Mouse (Mus musculus): Measurements from ENCODE around the gene Ackr2.

Gene Ackr2

DNA sequence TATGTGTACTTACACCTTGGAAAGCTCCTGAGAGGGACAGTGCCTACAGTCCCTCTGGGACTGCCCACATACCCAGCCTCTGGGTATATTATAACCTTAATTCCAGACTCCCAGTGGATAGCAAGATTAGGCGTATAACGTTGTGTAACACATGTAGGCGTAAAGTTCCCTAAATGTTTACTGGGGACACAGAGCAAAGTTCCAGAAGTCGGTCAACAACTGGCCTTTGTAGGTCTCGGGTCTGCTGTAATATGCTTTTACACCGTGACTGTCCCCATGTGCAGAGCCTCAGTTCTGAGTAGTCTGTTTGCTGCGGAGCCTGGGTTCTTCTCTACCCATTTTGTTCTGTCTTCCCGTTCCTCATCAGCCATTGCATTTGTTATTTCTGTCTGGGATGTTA is 25.3 kb downstream of the Ackr2 start:
- DNase-seq: no peak

DNA sequence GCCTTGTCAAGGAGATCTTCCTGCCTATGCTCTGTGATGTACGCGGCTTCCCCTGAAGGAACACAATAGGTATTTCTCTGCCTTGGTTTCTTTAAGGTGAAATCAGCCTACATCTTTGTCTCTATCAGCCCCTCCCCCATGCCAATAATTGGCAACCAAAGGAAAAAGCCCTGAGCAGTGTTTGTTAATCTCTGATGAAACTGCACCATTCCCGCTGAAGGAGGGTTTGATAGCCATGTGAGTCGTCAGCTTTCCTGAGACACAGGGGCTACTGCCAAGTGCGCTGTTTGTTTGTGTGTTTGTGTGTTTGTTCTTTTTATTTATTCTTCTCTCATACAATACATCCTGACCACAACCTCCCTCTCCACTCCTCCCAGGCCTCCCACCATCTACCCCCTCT is 25.8 kb downstream of the Ackr2 start:
- no peak for DNase-seq

DNA sequence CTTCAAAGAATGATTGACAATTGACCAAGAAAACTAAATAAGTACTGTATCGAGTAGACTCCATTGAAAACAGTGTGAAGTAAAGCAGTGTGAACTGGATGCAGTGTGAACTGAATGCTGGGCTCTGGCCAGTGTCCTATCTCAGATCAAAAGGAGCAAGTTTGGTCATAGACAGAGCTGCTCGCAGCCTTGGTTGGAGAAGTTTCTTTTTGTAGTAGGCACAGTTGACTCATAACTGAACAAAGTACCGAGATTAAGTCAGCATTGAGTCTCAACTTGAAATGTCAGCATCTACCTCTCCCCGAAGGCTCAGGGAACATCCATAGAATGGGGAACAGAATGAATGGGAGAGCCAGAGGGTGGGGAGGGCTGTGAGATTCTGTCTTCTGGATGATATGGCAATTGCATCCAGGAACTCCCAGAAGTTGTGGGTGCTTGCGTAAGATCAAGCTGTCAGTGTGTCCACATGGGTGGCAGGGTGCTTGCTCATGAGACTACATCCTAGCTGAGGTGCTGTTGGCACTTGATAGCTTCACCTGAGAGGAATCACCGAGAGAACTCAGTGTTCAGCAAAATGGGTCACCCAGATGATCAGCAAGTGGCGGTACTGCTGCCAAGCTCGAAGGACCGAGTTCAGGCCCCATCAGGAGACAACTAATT is 26.9 kb downstream of the Ackr2 start:
- DNase-seq: no peak

DNA sequence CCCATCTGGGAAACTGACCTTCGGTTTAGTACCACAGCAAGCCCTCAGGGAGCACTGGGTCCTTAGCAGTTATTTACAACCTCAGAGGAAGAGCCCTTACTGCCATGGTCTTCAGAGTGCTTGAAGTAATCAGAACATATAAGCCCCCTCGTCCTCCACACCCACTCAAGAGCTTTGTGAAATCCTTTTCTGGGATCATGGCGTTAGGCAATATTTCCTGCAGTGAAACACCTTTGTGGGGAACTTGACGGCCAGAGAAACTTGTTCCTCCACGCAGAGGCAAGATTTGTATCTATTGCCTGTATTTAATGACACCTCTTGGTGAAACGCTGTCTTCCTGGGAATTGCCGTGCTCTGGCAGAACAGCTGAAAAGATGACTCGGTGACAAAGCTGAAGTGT is 27.8 kb downstream of the Ackr2 start:
- DNase-seq: no peak

DNA sequence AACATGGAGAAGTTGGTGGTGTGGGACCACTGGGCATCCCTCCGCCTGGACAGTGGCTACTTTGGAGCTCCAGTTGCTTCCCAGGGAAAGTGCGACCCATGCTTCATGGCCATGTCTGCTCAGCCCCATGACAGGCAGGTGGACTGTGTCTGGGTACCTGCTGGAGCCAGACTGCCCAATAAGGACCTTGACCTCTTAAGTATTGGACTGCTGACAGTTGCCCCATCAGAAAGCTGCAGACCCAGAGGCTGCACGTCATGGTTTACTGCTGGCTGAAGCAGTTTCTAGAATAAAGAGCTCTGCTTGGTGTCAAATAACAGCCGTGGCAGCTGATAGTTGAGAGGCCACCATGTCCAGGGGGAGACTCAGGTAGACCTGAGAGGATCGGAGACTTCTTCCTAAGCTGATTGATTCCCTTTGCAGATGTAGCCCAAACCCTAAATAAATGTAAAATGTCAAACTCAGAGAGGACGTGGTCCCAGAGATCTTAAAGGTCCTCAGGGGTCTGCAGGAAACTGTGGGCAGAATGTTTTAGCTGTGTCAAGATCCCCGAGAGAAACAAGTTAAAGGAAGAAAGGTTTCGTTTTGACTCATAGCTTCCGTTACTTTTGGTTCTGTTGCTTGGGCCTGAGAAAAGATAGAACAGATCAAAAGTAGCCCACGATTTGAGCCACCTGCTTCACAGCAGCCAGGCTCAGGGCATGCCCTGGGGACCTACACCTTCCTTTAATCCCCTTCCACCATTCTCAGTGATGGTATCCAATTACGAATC is 28.7 kb downstream of the Ackr2 start:
- DNase-seq: no peak

DNA sequence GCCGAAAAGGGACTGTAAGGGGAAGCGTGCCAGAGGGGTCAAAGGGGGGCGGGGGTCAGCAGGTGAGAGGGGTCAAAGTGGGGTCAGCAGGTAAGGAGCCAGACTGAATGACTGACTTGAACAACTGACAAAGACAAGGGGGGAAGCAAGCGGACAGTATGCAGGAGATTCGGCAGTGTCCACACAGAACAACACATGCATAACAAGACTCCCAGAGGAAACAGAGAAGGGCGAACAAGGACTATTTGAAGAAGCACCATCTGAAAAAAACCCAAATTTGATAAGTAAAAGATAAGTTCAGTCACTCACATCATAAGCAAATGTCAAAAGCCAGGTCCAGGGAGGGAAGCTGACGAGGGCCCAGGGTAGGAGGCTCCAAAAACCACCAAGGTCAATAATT is 29.6 kb downstream of the Ackr2 start:
- DNase-seq: no peak

DNA sequence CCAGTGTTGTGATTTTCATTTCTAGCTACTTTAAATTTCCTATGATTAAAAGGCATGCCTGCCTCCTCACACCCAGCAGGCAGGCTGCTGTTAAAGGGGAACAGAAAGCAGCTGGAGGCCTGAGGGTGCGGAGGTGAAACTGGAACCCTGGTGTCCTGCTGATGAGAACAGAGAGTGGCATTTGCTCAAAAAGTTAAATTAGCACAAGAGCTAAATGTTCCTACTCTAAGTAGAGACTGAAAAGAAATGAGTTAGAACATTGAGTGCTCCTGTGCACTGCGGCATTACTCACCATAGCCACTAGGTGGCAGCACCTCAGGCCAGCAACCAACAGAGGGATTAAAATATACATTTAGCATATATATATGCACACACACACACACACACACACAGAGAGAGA is 30.3 kb downstream of the Ackr2 start:
- DNase-seq: peak; percentile 68

DNA sequence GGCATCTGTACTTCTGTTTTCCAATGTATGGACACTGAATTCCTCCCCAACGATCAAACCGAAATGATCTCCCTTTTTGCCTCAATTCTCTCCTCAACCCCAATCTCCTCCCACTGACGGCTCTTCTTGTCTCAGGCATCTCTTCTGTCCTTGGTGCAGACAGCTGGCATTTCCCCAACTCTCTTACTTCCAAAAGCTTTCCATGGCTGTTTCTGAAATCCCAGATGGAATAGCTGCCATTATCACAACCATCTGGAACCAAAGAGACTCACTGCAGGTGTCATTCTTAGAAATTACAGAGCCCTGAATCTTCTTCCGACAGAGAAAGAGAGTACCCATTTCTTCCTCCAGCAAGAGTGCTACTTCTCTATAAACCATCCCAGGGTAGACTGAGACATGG is 36.7 kb downstream of the Ackr2 start:
- no peak for DNase-seq

DNA sequence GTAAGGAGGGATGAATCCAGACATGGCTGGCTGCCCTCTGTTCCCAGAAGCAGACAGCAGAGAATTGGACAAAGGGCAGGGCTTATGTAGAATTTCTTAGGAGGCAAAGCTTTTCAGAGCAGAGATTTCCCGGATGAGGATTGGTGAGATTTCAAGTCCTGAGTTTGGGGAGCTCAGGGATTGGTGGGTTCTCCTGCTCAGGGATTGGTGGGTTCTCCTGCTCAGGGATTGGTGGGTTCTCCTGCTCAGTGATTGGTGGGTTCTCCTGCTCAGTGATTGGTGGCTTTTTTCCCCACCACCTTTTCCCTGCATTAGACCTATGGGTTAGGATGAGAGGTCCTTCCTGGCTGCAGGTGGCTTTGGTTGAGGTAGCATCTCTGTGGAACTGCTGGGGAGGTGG is 38.8 kb downstream of the Ackr2 start:
- peak in 1 of 2 experiments; percentile 22 for DNase-seq

DNA sequence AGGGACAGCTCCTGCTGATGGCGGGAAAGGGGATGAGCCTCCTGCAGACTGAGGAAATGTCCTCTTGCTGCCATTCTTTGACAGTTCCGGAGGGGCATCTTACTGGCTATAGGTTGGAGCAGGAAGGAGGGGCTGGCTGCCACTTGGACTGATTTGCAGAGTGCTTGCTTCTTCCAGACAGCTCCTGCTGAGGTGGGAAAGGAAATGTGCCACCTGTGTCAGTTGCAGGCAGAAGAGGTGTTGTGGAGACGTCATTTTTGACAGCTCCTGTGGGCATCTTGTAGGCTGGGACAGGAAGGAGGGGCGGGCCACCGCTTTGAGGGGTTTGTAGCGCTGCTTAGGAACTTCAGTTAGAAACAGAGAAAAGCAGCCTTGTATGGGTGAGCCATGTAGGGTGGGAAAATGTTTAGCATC is 39.3 kb downstream of the Ackr2 start:
- DNase-seq: peak in 1 of 2 experiments; percentile 28

DNA sequence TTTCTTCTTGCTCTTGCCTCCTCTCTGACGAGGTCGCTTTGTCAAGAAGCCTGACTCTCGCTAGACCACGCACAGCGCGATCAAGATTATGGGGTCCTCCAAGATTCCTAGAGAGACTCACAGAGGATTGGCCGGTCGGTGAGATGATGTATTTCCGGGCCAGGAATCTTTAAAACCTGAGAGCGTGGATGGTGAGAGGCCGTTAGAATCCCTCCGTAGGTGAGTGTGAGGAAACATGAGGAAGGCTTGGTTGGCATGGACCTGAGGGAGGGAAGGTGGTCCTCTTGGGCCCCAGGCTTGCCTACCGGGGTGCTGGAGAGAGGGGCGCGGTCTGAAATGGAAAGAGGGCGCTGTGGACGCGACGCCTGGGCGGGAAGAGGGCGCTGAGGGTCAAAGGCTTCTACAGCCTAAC is 39.8 kb downstream of the Ackr2 start:
- peak in 1 of 2 experiments; percentile 24 for DNase-seq

DNA sequence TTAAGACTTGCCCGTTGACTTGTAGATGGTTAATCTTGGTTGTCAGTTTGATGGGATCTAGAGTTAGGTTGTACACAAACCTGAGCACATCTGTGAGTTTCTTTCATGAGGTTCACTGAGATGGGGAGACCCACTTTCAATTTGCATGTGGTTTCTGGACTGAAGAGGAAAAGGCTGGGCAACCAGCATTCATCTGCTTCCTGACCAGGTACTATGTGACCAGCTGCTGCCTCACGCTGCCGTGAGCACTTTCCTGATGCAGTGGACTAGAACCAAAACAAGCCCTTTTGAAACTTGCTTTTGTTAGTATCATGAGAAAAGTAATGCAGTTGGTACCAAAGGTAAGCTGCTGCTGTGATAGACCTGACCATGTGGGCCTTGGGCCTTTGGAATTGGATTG is 44.9 kb downstream of the Ackr2 start:
- DNase-seq: no peak

DNA sequence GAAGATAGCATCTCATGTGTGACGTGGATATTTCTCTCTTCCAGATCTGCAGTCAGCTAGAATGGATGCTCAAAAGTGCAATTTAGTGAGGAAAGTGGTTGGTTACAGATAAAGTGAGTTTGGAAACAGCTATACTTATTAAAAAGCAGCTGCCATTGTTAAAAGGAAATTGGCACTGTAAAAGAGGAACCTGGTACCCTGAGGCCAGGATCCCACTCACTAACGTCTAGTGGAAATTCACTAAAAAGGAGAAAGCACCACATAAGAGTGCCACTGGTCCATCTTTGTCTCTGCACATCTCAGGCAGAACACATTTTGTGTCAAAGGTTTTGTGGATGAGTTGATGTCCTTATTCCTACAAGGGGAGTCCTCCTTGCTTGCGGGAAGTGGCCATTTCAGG is 45.5 kb downstream of the Ackr2 start:
- DNase-seq: no peak

DNA sequence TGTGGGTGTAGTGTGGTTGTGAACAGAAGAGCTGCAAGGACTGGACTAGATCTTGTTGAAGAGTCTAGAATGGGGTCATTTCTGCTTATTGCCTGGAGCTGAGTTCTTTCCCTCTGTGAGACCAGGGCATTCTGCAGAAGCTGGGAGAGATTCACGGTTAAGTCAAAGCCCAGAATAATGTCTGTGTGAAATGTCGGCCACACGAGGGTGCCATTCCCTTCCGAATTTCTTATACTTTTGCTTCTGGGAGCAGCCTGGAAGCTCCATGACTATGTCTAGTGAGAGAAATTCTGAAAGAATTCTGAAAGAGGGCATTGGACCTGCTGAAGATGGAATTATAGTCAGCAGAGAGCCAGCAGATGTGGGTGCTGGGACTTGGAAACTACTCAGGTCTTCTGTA is 49.6 kb downstream of the Ackr2 start:
- DNase-seq: peak; percentile 85 to 89

DNA sequence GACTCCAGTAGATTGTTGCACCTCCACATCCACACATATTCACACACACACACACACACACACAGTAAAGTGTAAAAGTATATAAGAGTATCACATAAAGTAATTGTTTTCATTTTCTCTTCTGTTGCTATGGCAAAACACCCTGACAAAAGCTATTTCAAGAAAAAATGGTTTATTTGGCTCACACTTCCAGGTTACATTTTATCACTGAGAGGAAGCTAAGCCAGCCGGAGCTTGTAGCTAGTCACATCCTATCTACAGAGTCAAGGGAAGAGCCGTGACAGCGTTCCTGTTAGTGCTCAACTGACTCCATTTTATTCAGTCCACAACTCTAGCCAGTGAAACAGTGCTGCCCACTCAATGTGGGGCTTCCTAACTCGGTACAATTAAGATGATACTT is 50.3 kb downstream of the Ackr2 start:
- no peak for DNase-seq

DNA sequence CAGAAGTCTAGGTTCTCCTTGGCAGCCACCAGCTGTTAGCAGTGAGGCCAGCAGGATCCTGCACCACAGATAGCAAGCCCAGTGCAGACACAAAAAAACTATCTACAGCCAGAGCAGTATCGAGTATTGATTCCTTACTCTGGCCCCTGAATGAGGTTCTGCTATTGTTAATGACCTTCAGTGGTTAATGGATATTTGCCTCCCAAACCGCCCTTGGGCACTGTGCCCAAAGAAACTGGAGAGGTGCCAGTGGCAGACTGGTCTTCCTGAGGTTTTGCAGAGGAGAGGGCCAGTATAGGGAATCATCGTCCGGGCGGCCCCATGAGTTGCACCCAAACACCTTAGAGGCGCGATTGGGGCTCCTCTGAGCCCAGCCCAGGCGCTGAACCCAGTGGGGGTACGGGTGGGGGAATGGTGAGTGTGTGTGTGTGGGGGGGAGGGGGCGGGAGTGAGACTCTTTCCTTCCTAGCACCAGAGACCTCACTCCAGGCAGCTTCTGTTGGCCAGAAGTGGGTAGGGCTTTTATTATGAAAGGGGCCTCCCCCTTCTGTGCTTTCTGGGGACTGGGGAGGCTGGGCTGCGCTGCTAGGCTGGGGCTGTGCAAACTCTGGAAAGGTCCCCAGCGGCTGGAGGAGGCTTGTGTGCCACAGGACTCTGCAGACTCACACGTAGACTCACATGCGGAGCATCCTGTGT is 52.4 kb downstream of the Ackr2 start, which contains the start of gene Fam198a:
TSS of gene Fam198a (plus strand) at position 571 of the 696 bp plus-strand sequence.
- peak; percentile 84 to 90 for DNase-seq

DNA sequence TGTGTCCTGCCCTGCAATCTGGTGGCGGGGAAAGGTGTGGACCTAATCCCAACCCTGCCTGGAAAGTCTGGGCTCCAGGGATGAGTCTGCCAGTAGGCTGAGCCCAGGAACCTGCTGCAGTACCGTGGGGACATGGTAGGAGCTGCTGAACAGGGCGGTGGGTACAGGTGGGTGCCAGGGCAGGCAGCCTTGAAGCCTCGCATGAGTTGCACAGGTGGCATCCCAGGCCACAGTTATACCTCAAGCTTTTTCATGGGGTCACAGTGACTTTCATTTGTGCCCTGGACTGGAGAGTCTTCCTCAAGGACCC is 52.9 kb downstream of the Ackr2 start:
- no peak for DNase-seq

DNA sequence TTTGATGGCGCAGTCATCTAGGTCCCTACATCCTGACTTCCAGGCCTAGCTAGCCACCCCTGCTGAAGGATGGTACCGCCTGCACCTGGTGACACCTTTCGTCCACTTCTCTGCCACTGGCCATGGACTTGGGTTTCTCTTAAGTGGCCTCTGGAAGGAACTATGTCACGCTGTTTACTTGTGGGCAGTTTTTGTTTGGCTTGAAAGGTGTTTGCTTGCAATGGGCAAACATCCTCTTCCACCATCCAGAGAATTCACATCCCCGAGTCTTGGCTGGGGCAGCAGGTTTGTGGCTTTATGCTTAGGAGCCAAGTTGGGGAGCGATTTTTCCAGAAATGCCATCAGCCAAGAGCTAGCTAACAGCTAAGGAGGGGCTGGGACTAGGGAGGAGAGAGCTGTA is 54.4 kb downstream of the Ackr2 start:
- no peak for DNase-seq

DNA sequence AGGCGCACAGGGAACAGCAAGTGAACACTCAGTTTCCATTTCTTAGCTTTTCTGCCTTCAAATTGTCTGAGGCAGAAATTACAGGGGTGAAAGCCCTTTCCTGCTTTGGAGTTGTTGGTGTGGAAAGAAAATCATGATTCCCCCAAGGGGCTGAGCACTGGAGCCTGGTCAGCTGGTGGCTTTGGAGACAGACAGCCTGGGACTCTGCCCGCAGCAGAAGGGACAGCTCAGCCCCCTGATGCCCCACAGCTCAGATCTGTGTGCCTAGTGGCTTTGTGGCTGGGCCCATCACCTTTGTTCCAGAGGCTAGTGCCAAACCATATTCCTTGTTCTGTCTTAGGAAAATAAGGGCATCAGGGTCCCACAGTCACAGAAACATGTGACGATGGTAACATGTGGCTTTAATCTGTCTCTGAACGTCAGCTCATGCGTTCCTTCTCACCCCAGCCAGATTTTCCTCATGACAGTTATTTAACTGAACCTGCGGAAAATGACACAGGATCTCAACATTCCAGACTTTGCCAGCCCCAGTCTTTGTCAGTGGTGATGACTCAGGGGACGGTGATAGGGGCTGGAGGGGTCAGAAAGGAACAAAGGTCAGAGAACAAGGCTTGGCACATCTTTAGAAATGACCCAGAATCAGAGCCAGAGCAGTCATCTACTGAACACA is 61.9 kb downstream of the Ackr2 start:
- DNase-seq: no peak

Measured in cerebellum, postnatal 14 days (tissue).